Mouse (Mus musculus) testis, postnatal 14 days (tissue): ENCODE measurements at regions not wholly inside any gene's neighbourhood (a gene's known extent, or its start where the extent isn't known, plus 50 kb on each side); places are given as distances from the start of the nearest gene placed in this dataset.
A peak's percentile ranks its signal among the peaks of the same experiment; 100 is the strongest.
"Not testable (repeated sequence)": the region's sequence is repeated elsewhere in the genome, so short reads cannot be mapped to it uniquely, and the experiment has no call there.

Experiments
- DNase-seq: peaks from one replicate; pipeline ENCODE4 v3.0.0; 2021; ENCODE audit warnings: low spot score

DNA sequence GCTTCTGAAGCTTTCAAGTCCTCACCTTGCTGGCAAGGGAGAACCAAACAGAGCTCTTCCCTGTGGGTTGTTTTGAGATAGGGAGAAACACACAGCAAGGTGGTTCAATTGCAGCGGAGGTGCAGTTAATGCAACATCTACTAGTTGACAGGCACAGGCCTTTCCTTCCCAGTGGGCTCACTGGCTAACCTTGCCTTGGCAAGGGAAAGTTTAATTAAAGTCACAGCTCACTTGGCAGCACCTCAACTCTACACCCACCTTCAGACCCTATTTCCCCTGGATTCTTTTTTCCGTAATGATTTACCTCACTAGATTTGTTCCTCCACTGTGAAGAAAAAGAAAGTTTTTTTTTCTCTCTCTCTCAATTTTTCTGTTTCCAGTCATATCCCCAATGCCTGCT is 314.5 kb downstream of the Tlr4 start:
- DNase-seq = no peak

DNA sequence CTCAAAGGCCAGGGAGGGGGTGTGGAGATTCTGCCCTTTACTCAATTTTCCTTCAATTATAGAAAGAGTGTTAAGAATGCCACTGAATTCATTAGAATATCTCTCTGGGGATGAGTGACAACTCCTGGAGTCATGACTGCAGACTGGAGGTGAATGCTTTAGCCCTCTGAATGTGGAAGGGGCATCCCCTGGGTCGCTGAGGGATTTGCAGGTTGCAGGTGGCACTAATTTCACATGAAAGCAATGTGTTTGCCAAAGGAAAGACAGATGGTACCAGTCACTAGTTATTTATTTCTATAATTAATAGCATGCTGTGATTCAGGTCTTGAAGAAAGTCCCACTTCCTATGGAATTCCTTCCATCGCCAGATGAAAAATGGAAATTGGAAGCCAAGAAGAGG is 321.1 kb downstream of the Tlr4 start:
- no peak for DNase-seq

DNA sequence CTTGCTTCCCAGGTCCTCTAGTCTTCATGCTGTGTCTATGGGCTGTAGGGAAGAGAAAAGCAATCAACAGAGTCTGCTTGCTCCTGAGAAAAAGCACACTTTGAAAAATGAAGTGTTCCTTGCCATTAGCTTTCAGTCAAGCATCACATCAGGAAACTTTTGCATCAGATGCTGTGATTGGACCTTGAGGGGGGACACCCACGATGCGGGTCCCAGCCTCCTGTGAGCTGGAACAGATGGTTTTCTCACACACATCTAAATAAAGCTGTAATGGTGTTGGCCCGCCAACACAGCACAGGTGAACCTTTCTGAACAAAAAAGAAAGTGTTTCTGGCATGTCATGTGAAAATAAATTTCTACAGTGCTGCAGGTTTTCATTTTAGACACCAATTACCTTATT is 335.3 kb downstream of the Tlr4 start:
- DNase-seq = no peak

DNA sequence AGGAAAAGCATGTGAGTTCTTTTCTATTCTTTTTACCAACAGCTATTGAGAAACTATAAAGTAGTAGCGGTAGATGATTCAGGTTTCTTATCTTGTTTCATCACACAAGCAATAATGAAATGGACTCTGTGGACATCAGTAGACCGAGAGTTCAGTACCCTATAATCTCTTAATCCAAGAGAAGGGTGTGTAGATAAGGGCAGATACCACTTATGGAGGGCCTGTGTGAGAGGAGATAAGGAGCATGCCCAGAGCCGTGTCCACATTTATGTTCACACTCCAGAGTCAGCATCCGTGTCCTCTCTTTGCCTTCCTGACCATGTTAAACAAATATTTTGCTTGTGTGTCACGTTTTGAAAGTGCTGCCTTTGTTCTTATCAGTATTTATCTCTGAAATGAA is 340.3 kb downstream of the Tlr4 start:
- no peak for DNase-seq

DNA sequence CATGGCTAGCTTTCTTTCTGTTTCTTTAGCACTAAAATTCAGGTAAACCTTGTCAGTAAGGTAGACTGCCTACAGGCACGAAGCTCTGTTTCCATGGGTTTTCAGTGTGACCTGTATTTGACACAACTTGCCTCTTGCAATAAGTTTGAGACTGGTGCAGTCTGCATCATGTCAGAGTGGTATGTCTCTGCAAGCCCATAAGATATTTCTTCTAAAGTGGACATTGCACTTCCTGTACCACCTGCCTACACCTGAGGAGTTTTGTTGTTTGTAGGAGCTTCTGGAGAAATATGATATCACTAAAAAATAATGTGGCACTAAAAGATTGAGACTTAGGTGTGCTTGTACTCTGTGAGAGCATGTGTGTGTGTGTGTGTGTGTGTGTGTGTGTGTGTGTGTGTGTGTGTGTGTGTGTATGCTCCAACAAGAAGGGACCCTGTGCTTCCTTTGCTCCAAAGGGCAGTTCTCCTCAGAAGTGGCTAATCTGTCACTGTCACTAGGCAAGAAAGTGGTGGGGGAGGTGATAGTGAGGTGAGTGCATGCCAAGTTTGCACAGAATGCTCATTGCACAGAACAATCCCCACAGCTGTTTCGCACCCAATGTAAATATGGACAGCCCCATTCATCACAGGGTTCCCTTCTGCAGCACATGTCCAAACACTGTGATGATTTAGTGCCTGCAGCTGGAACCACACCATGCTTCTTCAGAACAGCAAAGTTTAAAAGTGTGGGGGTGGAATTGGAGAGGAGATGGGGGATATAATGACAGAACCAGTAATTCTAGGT is 360.5 kb downstream of the Tlr4 start:
- no peak for DNase-seq

DNA sequence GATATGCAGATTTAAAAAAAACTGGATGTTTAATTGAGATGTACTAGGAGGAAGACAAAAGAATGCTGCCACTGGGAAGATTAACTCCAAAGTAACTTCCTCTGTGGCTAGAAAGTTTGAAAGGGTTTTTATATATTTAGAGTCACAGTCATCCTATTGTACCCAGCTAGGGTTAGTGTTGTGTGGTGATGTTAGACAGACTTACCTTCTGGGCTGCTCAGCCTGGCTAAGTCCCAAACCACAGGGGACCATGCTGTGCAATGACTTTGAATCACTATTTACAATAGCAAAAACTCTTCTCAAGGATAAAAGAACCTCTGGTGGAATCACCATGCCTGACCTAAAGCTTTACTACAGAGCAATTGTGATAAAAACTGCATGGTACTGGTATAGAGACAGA is 363.2 kb downstream of the Tlr4 start:
- DNase-seq = no peak

DNA sequence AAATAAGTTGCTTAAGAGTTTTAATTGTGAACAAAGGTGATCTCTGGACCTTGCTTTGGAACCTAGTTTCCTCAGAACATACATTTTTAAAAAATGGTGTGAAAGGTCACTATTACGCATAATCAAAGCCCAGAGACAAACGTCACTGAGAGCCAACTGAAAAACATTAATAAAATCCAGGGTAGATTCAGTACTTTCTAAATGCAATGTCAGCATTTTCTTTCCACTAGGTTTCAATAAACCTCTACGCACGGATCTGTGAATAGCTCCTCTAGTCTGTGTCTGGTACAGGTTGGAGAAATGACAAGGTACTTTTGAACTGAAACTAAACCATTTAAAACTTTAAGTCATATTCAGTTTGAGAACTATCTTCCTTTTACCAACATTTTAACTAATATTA is 367.0 kb downstream of the Tlr4 start:
- no peak for DNase-seq

DNA sequence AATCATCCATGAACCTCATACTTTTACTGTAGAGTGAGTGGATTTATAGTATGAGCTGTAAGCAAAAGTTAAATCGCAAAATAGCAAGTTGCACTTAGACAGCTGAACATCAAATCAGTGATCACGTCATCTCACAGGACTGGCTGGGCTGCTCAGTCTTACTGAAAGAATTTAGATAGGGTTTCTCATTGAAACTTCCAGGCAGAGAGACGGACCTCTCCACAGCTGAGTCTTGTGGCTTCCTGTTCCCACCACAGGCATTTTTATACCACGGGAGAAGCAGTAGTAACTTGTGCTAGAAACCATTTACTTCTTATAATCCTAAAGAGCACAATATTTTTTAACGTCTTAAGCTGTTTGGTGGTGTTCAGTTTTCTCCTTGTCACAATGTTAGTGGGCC is 369.5 kb downstream of the Tlr4 start:
- no peak for DNase-seq

DNA sequence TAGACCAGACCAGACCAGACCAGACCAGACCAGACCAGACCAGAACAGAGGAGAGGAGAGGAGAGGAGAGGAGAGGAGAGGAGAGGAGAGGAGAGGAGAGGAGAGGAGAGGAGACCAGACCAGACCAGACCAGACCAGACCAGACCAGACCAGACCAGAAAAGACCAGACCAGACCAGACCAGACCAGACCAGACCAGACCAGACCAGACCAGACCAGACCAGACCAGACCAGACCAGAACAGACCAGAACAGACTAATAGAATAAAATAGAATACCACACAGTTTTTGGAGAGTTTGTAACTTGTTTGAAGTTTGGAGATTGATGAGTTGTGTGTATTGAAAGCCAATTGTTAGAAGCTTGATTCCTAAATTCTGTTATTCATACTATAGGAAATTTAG is 381.0 kb downstream of the Tlr4 start:
- DNase-seq = peak; percentile 74

DNA sequence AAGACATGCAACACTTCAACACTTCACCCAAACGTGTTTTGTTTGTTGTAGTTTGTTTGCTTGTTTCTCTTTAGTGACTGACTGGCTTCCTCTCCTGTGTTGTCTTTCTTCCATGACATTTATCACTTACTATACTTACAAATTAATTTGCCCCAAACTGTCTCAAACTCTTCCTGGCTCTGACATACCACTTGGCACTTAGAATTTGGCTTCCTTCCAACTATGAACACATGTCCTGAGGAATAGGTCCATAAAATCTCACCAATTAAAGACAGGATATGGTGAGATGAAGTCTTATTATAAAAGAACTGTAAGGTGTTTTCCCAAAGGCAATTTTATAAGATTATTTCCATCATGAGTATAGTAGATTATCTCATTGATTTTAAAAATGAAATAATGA is 386.0 kb downstream of the Tlr4 start:
- no peak for DNase-seq

DNA sequence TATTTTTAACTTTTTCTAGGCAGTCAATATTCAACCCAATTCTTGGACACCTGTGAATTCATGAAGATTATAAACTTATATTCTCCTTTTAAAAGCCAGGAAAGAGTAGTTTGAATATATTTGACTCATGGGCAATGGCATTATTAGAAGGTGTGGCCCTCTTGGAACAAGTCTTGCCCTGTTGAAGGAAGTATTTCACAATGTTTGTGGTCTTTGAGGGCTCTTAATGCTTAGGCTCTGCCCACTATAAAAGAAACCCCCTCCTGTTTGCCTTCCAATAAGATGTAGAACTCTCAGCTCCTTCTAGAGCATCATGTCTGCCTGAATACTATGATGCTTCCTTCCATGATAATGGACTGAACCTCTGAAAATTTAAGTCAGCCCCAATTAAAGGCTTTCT is 397.1 kb downstream of the Tlr4 start:
- no peak for DNase-seq

DNA sequence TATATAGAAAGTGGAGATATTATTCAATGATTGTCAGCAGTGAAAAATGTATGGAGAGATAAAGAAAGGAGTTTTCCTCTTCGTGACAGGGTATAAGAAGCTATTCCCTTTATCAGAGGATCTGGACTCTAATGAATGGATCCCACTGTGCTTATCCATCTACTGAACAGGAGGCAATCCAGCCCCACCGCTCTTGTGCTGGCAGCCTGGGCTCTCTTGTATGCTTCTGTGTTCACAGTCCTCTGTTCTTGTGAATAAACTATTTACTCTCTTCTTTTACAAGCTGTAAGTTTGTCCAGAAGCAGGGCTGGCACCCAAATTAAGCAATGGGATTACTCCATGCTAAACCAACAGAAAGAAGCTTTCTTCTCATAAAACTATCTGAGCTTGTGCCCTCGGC is 401.8 kb downstream of the Tlr4 start:
- no peak for DNase-seq

DNA sequence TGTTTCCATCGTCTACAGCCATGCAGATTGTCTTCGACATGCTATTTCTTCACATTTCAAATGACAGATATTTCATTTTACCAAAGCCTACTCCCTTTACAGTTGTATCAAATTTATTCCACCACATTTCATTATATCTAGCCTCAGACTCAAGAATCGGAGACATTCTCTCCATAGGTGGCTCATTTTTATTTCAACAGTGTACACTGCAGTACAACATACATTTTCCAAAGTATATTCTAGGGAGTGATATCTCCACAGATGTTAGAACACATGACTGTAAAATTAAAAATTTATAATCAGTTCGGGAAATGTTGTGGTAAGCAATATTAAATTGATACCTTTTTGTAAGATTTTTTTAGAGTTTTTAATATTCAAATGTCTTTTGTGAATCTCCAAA is 446.2 kb downstream of the Tlr4 start:
- no peak for DNase-seq

DNA sequence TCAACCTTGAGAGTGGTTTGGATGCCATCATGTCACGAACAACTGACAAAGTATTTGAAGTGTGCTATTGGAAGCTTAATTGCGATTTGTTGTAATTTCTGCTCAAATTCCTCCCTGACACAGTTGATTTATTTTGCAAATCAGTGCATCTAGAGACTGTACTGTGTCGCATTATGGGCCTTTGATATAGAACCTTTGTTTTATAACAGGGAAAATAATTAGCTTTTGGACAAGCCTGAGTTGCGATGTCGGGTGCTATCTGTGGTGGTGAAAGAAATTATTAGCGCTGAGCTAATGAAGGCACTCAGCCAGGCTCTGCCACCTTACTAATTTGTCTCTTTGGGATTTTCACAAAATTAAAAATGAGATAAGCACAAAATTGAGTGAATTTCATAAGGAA is 473.6 kb downstream of the Tlr4 start:
- no peak for DNase-seq

DNA sequence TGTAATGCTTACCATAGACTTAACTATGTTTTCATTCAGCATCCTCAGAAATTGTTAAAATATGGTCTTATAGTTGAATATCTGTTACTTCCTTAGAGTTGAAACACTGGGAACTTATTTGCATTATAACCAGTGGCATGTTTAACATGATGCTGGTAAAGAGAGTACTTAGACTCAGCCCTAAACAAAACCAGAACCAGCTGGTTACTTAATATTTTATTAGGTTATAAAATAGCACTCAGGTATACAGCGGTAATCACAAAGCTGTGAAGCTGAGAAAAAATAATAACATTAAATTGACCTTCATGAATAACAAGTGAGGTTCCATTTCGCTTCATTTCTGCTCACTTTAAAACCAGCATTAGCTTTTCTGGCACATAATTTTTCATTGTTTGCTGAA is 474.4 kb downstream of the Tlr4 start:
- DNase-seq = no peak

DNA sequence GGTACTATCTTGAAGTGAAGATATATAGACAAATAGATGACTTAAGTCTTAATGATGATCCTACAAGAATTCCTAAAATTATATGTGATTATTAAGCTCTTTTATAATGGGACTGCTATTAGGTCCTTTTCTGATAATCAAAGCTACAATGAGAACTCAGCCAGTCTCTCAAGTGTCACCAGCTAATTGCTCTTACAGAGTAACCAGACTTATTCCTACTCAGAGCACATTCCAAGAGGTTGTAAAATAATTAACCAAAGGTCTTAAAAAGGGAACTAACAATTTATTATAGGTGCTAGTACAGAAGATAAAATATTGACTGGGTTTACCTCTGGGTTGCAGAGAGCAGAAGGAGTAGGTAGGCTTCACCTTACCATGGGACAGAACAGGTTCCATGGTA is 492.7 kb downstream of the Tlr4 start:
- not testable (repeated sequence) for DNase-seq
